Mouse (Mus musculus) embryo, embryonic 9.5 days (tissue): ENCODE results near the gene Nsl1.

Experiments used
- DNase-seq: peaks from one replicate; pipeline ENCODE4 v3.0.0-alpha.2; 2017; ENCODE audit errors: extremely low spot score

The Nsl1 gene

DNA sequence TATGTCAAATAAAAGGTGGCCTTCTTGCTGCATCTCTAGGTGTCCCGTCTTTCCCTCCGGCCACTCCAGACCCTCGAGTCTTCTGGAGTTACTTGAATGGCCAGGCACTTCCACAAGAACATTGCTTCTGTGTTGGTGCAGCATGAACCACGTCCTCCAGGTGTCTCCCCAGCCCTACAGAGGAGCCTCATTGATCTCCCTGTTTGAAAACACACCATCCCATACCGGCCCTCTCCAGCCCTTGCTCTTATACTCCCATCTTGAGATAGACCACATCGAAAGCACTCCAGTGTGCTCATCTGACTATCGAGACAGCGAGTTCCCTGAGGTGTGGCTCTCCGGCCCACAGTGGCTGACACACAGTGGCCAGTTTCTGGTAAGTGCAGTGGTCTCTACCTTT is 32.2 kb downstream of the Nsl1 start:
- DNase-seq: no peak

DNA sequence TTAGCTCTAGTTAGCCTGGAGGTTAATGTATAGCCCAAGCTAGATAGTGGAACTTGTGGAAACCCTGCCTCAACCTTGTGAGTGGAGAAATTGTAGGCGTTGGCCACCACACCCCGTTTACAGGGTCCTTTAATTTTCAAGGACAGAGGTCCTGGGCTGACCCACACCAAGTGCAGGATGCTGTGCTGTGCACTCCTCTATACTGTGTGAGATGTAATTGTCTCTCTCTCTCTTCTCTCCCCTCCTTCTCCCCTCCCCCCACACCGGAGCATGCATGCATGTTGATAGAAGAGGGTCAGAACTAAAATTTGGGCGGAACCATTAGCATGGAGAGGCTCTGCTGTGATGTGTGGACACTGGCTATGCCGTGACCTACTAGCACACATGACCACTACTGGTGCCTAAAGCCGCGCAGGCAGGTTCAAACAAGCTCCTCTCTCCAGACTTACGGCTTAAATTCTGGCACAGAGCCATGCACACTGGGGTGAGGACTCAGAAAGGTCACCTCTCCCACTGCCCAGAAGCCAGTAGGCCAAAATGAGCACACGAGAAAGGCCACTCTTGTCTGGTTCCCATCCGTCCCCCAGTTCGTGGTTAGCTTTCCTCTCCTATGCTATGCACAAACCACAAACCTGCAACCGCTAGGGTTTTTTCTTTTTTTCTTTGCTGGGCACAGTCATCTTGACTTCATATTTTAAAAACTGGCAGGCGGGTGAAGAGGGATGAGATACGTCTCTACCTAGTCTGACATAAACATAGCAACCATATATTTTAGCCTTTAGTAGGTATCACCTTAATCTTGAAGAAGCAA is 34.3 kb downstream of the Nsl1 start:
- no peak for DNase-seq

GRCm38 (mm10) chr1:191097802-191098747 is 35.3 kb downstream of the Nsl1 start, which contains the start of gene Batf3:
TSS of gene Batf3 (plus strand) at chr1:191097847.
- peak; percentile 54 for DNase-seq

- no peak for DNase-seq
Measured at GRCm38 (mm10) chr1:191099114-191099513, 36.3 kb downstream of the Nsl1 start.

DNA sequence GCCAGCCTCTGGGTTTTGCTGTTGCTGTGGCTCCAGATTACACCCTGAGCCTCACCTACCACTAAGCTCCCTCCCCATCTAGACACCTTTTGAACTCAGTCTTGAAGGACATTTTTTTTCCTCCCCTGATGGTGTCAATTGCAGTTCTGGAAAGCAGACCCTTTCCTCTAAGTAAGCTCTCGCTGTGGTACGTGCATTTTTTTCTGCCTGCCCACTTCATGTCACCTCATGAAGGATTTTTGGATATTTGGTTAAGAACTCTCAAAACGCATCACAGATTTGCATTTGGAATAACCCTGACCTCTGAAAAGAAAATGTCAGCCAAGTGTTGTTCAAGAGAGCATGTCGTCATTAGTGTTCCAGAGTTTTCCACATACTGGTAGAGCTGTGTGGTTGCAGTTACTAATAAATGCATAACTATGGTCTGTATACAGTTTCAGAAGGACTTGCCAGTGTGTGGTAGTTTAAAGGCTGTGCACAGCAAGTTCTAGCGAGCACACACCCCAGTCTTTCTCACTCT is 37.0 kb downstream of the Nsl1 start:
- DNase-seq: no peak

GRCm38 (mm10) chr1:191102730-191103370 is 40.0 kb downstream of the Nsl1 start:
- no peak for DNase-seq

GRCm38 (mm10) chr1:191105246-191105645 is 42.4 kb downstream of the Nsl1 start:
- DNase-seq: no peak

DNA sequence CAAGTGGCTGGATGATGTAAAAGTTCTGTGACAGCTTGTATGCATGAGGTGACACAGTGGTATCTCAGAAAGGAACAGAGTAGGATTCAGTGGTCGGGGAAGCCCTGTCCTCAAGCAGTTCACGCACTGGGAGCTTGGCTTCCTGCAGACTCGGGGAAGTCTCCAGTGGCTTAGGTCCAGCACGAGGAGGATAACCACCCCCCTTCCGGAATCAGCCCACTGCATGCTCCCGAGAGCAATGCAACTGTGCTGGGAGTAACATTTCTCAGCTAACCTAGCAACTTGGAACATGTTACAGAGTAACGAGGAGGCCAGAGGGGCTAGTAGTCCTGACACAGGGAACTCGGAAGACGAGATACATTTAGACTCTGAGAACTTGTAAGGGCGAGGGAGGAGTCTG is 44.5 kb downstream of the Nsl1 start:
- DNase-seq: no peak

GRCm38 (mm10) chr1:191109907-191110306 is 47.1 kb downstream of the Nsl1 start:
- DNase-seq: no peak

- DNase-seq: no peak
Measured at GRCm38 (mm10) chr1:191111146-191111545, 48.3 kb downstream of the Nsl1 start.

GRCm38 (mm10) chr1:191114868-191115267 is 52.1 kb downstream of the Nsl1 start:
- DNase-seq: no peak

DNA sequence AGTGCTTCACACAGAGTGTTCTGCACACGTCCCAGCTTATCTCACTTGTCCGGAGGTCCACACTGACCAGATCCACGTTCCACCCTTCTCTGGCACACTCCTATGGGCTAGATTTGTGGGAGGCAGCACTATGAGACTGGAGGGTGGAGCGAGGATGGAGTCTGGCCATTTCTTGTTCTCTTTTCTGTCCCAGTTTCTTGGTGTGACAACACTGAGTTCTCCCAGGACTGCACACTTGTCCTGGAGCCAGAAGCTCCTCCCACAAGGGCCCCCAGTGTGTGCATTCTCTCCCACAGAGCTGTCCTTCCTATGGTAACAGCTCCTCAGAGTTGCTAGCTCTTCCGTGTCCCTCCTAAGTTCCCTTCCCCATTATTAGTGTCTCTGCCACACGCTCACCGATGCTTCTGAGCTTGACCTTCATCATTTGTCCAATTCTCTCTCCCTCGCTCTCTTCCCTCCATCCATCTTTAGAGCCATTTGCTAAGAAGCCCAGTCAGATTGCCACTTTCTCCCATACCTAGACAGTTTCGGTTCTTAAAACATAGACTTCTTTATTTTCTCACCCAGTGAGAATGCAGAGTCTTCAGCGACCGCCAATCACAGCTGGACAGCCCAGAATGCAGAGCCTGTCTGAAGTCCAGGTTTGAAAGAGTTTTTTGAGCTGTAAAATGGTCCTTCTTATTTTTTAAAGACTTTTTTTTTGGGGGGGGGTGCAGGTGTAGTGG is 52.9 kb downstream of the Nsl1 start:
- DNase-seq: no peak

DNA sequence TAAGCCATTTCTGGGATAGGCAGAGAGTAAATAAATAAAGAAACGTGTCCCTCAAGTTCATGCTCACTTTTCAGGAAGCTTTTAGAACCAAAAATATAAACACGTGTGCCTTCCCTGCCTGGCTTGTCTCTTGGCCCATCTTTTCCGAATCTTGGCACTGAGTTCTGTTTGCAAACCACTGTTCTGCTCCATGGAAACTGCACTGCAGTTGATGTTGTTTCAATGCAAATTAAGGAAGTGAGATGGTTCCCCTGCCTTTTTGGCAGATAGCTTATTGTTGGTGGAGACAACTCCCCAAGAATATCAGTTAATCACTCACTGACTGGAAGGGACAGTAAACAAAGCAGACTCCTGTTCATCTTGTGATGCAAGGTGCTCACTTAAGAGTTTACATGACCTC is 59.9 kb downstream of the Nsl1 start:
- no peak for DNase-seq

- DNase-seq: no peak
Measured at GRCm38 (mm10) chr1:191123696-191124095, 60.9 kb downstream of the Nsl1 start.

DNA sequence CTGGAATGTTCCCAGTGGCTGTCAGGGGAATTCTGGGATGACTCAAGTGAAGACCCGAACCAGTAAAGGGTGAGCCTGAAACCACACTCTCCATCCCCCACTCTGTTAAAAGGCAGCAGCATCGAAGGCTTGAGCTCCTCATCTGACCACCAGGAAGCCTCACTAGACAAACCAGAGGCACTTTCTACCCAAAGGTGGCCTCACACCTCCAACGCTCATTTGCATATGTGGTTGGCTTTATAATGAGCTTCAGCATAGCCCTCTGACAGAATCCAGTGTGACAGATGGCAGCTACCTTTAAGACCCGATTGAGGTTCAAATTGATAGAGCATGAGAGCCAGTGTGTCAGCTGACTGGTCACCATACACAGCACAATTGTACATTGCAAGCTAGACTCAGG is 61.5 kb downstream of the Nsl1 start:
- DNase-seq: no peak

GRCm38 (mm10) chr1:191125811-191126638 is 63.2 kb downstream of the Nsl1 start:
- peak; percentile 79 for DNase-seq

DNA sequence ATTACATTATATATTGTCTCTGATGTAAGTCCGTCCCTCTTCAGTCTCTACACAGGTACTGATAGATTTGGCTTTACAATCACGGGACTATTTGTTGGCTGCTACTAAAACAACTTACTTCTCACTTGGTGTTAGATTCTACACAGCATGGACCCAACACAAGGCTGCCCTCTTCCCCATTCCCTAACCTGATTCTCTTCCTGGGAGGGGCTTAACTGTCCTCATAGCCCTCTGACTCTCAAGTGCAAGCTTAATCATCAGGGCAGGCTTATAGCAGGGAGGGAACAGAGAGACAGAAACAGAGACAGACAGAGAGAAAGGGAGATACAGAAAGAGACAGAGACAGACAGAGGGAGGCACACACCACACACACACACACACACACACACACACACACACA is 68.9 kb downstream of the Nsl1 start:
- no peak for DNase-seq

DNA sequence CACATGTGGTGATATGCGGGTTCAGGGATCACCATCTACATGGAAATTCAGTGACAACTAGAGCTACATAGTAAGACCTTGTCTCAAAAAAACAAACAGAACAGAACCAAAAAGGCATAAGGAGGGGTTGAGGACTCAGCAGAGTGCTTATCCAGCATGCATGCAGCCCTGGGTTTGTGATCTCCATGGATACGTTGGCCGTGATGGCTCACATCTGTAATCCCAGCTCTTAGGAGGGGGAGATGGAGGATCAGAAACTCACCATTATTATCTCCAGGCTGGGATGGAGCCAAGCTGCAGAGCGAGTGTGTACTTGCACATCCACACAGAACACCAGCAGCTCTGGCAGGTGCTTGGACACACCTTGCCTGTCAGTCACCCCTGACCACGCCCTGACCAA is 69.4 kb downstream of the Nsl1 start:
- DNase-seq: no peak

- DNase-seq: no peak
Measured at GRCm38 (mm10) chr1:191132934-191133333, 70.1 kb downstream of the Nsl1 start.

GRCm38 (mm10) chr1:191135406-191135805 is 72.6 kb downstream of the Nsl1 start:
- DNase-seq: no peak
